Mouse (Mus musculus): ENCODE results near the gene Ttc27. TPM values are rescaled to one million over a fixed set of nuclear protein-coding genes. Genes with fewer than 3 reads are reported as not detected.

The Ttc27 gene
- polyA plus RNA-seq, 1 experiment from 2014 or later: 17.1 TPM

DNA sequence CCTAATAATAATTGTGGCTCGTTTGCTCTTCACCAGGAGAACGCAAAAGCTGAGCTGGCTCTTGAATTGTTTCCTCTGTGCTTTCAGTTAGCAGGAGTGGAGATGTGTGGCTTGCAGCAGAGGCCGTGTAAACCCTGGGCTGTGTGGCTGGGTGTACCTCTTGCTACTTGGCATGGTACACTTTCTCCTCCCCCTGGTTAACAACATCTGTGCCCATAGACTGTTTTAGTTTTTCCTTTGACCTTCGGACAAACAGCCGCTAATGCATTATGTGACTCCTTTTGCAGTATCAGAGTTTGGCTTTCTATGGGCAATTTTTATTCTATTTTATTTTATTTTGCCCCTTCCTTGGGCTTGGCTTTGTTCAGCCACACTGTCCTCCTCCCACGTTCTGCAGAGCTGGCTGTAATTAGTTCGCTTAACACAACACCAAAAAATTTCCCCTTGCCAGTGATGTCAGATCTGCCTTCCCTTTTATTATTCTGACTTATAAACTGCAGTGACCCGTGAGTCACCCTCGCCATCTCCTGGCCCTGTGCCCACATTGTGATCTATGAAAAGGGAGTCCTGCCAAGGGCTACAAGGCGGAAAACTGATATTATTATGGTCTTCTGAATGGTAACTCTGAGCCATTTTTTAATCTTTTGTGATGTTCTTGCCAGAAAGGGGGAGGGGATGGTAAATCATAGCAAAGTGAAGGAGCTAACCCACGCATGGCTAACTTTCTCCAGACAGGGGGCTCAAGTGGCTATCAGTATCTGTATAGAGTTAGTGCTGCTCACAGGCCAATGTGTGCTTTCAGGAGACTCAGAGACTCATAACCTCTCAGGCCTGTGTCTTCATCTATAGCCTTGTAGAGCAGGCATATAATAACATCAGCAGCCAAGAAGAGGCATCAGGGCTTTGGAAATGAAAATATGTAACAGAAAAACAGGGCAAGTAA is 149.3 kb downstream of the Ttc27 start:
- H3K4me2 ChIP-seq: no peak overlapping the region
- H3K9me3 ChIP-seq (replicated peaks): no peaks in the 10 kb centered on the region
- H3K36me3 ChIP-seq: no peaks in the 10 kb centered on the region
- no peak overlapping the region for H3K9ac ChIP-seq
- DNase-seq (no peak), ATAC-seq (ENCODE audit: low read depth) (no peak)
- peak overlapping the region; percentile 71 for H3K27ac ChIP-seq
- WGBS (ENCODE audit: insufficient replicate concordance): 65% methylated on average over 11 of the region's 11 CpGs
- no peak overlapping the region for H3K4me3 ChIP-seq (replicated peaks)
- H3K27me3 ChIP-seq: no peaks in the 10 kb centered on the region
- H3K4me1 ChIP-seq (replicated peaks): peaks cover 81% of the 10 kb centered on the region

DNA sequence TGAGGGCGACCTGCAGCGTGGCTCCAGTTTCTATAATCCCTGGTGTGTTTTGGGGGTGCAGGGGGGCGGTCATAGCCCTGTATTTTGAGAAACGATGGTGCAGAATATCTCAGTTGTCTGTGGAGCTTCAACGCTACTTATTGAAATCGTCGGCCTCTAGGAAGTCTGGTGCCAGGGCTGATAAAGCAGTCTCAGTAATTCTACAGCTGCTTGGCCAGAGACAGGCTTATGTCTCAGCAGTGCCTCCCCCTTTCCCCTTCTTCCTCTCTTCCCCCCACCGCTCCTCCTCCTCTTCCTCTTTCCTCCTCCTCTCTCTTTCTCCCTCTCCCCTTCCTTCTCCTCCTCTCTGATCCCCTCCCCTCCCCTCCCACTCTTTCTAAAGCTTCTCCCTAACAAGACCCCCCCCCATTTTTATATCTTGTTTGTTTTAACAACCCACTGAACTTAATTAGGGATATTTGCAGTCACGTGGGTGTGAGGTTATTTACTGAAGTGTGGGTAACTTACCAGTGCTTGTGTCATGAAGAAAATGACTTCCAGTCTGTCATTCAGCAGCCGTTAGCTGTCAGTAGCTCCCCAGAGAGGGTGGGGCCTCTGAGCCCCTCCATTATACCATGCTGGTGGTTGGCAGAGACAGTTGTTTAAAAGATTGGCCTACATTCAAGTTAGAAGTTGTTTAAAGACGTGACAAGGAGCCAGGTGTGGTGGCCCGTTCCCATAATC is 150.8 kb downstream of the Ttc27 start:
- peak overlapping the region; percentile 23; the same call in 1 of the 2 replicates for H3K9ac ChIP-seq
- peak overlapping the region; percentile 71 for H3K27ac ChIP-seq
- H3K4me2 ChIP-seq: peak overlapping the region; percentile 49
- H3K27me3 ChIP-seq: no peaks in the 10 kb centered on the region
- 26% methylated on average over 12 of the region's 12 CpGs for WGBS (ENCODE audit: insufficient replicate concordance)
- ATAC-seq (ENCODE audit: low read depth): peak; percentile 48
- peaks cover 93% of the 10 kb centered on the region for H3K4me1 ChIP-seq (replicated peaks)
- no peak for DNase-seq
- H3K36me3 ChIP-seq: no peaks in the 10 kb centered on the region
- no peak overlapping the region for H3K4me3 ChIP-seq (replicated peaks)
- no peaks in the 10 kb centered on the region for H3K9me3 ChIP-seq (replicated peaks)

DNA sequence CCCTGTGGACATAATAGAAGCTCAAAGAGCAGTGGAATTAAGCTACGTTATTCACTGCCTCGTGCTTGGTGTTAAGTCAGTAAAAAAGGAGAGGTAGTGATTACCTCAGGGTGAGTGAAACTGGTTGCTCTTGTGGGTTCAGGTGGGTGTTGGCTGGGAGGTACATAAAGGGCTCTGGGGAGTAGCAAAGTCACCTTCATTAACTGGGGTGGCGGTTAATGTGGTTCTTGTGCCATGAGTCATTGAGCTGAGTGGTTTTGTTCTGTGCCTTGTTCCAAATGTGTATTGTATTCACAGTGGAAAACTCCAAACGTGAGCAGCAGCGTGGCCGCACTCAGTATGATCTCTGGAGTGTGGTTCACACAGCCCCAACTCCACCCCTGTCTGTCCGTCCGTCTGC is 152.0 kb downstream of the Ttc27 start:
- 64% methylated on average over 8 of the region's 8 CpGs for WGBS (ENCODE audit: insufficient replicate concordance)
- H3K4me1 ChIP-seq (replicated peaks): peaks cover 87% of the 10 kb centered on the region
- H3K9ac ChIP-seq: no peak overlapping the region
- DNase-seq (no peak), ATAC-seq (ENCODE audit: low read depth) (no peak)
- H3K4me3 ChIP-seq (replicated peaks): no peak overlapping the region
- H3K9me3 ChIP-seq (replicated peaks): no peaks in the 10 kb centered on the region
- H3K36me3 ChIP-seq: no peaks in the 10 kb centered on the region
- no peaks in the 10 kb centered on the region for H3K27me3 ChIP-seq
- H3K4me2 ChIP-seq: no peak overlapping the region
- peak overlapping the region; percentile 29; the same call in 1 of the 2 replicates for H3K27ac ChIP-seq

DNA sequence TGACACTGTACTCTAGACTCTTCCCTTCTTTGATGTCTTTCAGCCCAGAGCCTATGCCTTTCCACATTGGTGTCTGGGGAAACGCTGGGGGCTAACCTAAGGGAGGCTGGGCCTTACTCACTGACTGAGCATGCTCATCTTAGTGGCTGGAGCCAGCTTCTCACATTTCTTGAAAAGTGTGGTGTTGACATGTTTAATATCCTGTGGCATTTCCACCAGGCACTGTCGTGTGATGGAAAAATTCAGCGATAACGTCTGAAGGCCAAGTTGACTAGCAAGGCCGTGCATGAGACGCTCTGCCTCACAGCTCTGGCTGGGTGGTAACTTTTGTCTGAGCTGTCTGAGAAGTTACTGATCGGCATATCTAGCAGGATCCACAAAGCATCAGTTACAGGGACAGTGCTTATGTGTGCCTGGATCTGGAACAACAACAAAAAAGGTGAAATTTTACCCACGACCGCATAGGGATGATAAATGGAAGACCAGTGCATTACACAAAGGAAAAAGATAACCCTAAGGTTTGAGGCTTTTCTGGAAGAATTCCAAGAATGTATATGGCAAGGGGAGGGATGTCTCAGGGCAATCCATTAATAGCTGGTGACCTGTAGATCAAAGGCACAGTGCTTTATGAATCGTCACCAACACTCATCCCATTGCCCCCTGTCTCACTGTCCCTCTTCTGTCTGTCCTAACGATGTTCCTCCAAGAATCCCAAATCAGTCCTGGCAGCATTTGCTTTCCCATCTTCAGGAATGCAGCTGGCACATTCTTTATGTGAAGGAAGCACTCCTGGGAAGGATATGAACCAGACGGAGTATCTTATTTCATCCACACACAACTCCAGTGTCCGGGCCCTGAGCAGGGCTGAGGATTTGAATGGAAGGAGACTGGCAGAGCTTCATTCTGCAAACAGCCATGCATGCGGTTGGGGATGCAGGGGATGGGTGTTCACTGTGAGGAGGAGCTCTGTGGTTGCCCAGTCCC is 152.9 kb downstream of the Ttc27 start:
- no peak for ATAC-seq (ENCODE audit: low read depth)

DNA sequence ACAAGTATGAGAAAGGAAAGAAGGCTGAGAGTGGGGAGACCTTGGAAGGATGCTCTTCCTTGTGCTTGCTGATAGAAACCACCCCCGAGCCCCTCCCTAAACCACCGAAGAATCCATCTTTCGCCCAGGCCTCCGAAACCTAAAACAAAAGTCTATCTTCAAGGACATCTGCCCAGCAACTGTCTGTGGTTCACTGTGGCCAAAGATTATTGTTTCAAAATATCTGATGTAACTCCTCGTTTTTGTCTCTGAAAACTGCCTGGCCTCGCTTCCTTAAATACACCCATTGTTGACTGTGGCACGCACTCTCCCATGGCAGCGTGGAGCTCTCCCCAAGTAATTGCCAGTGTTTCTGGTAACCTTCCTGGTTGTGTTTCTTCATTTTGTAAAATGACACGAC is 155.0 kb downstream of the Ttc27 start:
- DNase-seq: peak; percentile 21
- peak; percentile 71 for ATAC-seq (ENCODE audit: low read depth)

More for the DNA sequence above, 152.9 kb downstream of the Ttc27 start:
- Histone ChIP-seq H3K27me3 (no peaks in the 10 kb centered on the region), H3K4me2 (no peak overlapping the region), H3K4me1 (replicated peaks) (peaks cover 79% of the 10 kb centered on the region), H3K27ac (no peak overlapping the region), H3K9me3 (replicated peaks) (no peaks in the 10 kb centered on the region), H3K4me3 (replicated peaks) (no peak overlapping the region), H3K36me3 (no peaks in the 10 kb centered on the region), H3K9ac (no peak overlapping the region)
- WGBS (ENCODE audit: insufficient replicate concordance): 63% methylated on average over 14 of the region's 14 CpGs
- no peak for DNase-seq

DNA sequence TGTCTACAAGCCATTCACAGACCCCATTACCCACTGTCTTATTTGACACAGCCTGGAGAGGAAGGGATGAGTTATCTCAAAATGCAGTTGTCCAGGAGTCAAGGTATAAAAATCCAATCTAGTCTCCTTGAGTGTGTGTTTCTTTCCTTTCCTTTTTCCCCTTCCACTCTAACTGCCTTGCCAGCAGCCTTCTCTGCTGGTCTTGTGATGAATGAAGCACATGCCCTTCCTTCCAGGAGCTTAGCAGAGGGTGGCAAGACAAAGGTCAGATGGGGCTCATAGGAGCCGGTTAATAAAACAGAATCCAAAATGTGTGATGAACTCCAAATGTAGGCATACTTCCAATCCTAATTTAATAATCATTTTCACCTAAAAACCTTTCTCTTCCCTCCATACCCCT is 156.2 kb downstream of the Ttc27 start:
- ATAC-seq (ENCODE audit: low read depth) (no peak), DNase-seq (no peak)
- Histone ChIP-seq H3K4me3 (replicated peaks) (no peak overlapping the region), H3K4me1 (replicated peaks) (peaks cover 47% of the 10 kb centered on the region), H3K9me3 (replicated peaks) (no peaks in the 10 kb centered on the region), H3K27ac (no peak overlapping the region), H3K36me3 (no peaks in the 10 kb centered on the region), H3K4me2 (no peak overlapping the region), H3K9ac (no peak overlapping the region), H3K27me3 (no peaks in the 10 kb centered on the region)
- 75% methylated on average over 1 of the region's 1 CpGs for WGBS (ENCODE audit: insufficient replicate concordance)

More for the DNA sequence above, 155.0 kb downstream of the Ttc27 start:
- WGBS (ENCODE audit: insufficient replicate concordance): 20% methylated on average over 9 of the region's 9 CpGs
- no peak overlapping the region for H3K9ac ChIP-seq
- no peaks in the 10 kb centered on the region for H3K36me3 ChIP-seq
- H3K4me3 ChIP-seq (replicated peaks): no peak overlapping the region
- H3K4me2 ChIP-seq: peak overlapping the region; percentile 43
- H3K27me3 ChIP-seq: no peaks in the 10 kb centered on the region
- H3K27ac ChIP-seq: peak overlapping the region; percentile 69
- no peaks in the 10 kb centered on the region for H3K9me3 ChIP-seq (replicated peaks)
- peaks cover 58% of the 10 kb centered on the region for H3K4me1 ChIP-seq (replicated peaks)

DNA sequence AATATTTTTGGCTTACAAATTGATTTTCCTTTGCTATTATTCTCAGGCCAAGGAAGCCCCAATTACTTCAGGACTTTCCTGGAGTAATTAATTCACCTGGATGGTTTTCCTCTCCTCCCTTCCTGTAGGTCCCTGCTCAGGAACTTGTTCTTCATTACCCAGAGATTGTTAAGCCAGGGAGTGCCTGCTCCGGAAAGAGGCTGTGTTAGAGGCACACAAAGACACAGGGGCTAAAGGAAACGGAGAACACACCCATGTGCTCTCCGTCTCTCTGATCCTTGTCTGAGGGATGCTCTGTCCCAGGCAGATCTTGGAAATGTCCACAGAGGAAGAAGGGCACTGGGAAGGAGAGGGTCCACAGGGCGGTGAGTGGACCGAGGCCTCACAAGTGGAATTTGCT is 158.2 kb downstream of the Ttc27 start:
- DNase-seq: no peak
- H3K27me3 ChIP-seq: no peaks in the 10 kb centered on the region
- no peak overlapping the region for H3K9ac ChIP-seq
- H3K9me3 ChIP-seq (replicated peaks): no peaks in the 10 kb centered on the region
- no peaks in the 10 kb centered on the region for H3K36me3 ChIP-seq
- 83% methylated on average over 5 of the region's 5 CpGs for WGBS (ENCODE audit: insufficient replicate concordance)
- no peak overlapping the region for H3K4me3 ChIP-seq (replicated peaks)
- H3K4me1 ChIP-seq (replicated peaks): peaks cover 32% of the 10 kb centered on the region
- no peak for ATAC-seq (ENCODE audit: low read depth)
- no peak overlapping the region for H3K27ac ChIP-seq
- no peak overlapping the region for H3K4me2 ChIP-seq

DNA sequence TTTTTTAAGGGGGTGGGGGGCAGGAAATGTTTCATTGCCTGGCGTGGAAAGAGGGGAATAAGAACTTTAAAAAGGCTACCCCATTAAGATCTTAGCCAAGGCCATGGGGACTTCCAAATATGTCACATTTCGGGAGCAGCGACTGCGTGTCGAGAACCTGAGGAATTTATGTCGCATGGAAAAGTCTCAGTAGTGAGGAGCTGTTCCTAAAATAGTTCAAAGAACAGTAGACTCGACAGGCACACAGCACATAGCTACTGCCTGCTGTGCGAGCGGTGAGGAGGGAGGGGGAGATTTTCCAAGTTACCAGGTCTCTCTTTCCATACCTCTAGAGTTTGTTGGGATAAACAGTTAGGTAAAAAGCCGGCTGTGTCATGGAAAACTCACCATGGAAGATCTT is 159.4 kb downstream of the Ttc27 start:
- no peak overlapping the region for H3K27ac ChIP-seq
- H3K4me2 ChIP-seq: no peak overlapping the region
- no peak overlapping the region for H3K4me3 ChIP-seq (replicated peaks)
- 82% methylated on average over 10 of the region's 10 CpGs for WGBS (ENCODE audit: insufficient replicate concordance)
- H3K9me3 ChIP-seq (replicated peaks): no peaks in the 10 kb centered on the region
- no peak overlapping the region for H3K9ac ChIP-seq
- H3K36me3 ChIP-seq: no peaks in the 10 kb centered on the region
- peaks cover 21% of the 10 kb centered on the region for H3K4me1 ChIP-seq (replicated peaks)
- ATAC-seq (ENCODE audit: low read depth) (no peak), DNase-seq (no peak)
- no peaks in the 10 kb centered on the region for H3K27me3 ChIP-seq

DNA sequence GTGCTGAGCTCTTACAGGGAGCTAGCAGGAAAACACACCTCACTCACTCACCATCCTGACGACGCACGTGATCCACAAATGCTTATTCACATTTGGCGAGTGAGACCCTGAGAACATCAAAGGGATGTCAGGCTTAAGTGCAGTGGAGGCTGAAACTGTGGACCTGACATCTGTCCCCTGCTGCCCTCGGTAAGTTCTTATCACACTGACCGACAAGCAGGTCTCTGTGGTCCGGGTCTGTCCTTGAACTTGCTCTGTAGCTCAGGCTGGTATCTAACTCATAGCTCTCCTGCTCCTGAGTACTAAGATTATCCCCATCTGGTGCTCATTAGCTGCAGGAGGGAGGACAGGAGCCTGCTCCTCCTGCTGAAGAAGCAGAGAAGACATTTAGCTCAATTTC is 162.2 kb downstream of the Ttc27 start:
- H3K36me3 ChIP-seq: no peaks in the 10 kb centered on the region
- H3K9ac ChIP-seq: no peak overlapping the region
- no peaks in the 10 kb centered on the region for H3K9me3 ChIP-seq (replicated peaks)
- H3K4me2 ChIP-seq: no peak overlapping the region
- no peak overlapping the region for H3K4me3 ChIP-seq (replicated peaks)
- DNase-seq (no peak), ATAC-seq (ENCODE audit: low read depth) (no peak)
- H3K27me3 ChIP-seq: no peaks in the 10 kb centered on the region
- 52% methylated on average over 7 of the region's 7 CpGs for WGBS (ENCODE audit: insufficient replicate concordance)
- peaks cover 4% of the 10 kb centered on the region for H3K4me1 ChIP-seq (replicated peaks)
- no peak overlapping the region for H3K27ac ChIP-seq

DNA sequence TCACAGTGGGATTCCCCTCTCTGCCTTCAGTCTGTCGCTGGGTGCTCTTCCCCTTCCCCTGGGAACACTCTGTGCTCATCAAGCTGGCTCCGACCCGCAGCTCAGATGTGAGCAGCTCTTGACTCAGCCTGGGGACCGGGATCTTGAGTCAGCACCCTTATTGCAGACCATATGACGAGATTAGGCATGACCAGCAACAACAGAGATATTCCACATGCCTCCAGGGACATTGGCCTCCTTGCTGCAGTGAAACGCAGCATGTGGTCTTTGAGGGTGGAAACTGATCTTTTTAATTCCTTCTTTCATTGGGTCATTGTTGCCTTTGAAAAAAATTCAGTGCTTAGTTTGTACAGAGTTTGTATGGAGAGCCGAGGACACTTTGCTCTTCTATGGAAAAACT is 169.5 kb downstream of the Ttc27 start:
- no peaks in the 10 kb centered on the region for H3K27me3 ChIP-seq
- H3K27ac ChIP-seq: no peak overlapping the region
- H3K9me3 ChIP-seq (replicated peaks): no peaks in the 10 kb centered on the region
- H3K4me2 ChIP-seq: no peak overlapping the region
- 64% methylated on average over 7 of the region's 7 CpGs for WGBS (ENCODE audit: insufficient replicate concordance)
- H3K9ac ChIP-seq: no peak overlapping the region
- ATAC-seq (ENCODE audit: low read depth) (no peak), DNase-seq (no peak)
- no peak overlapping the region for H3K4me3 ChIP-seq (replicated peaks)
- H3K36me3 ChIP-seq: no peaks in the 10 kb centered on the region
- H3K4me1 ChIP-seq (replicated peaks): no peaks in the 10 kb centered on the region

Data from liver, embryonic 13.5 days (tissue).